Mouse (Mus musculus) limb, embryonic 14.5 days (tissue): ENCODE data around the gene Spem2. TPM values are rescaled to one million over a fixed set of nuclear protein-coding genes. Genes with fewer than 3 reads are reported as not detected.

Source experiments
- ATAC-seq: fragments of 200-750 bp; cut with Nextera tagmentation; 2 replicates; pipeline ENCODE4 v1.8.0; 2017; ENCODE audit warnings: low read depth, moderate number of reproducible peaks, moderate TSS enrichment; ENCODE audit not compliant: low FRiP score
- DNase-seq: peaks from one replicate; pipeline ENCODE4 v3.0.0-alpha.2; 2015; ENCODE audit warnings: low spot score
- H3K27ac ChIP-seq: fragments of 300-500 bp; sonication (generic); replicated peaks from 2 replicates; pipeline ENCODE4 v1.5.1; 2014; ENCODE audit warnings: low read depth, mild to moderate bottlenecking, low read length, moderate library complexity, mixed read lengths
- H3K27me3 ChIP-seq: fragments of 300-500 bp; sonication (generic); 2 replicates; pipeline ENCODE4 v1.6.1; 2014; ENCODE audit warnings: low read length, mixed read lengths; ENCODE audit not compliant: control insufficient read depth, insufficient read depth
- H3K36me3 ChIP-seq: fragments of 300-500 bp; sonication (generic); 2 replicates; pipeline ENCODE4 v1.6.1; 2014; ENCODE audit warnings: mild to moderate bottlenecking, low read length, moderate library complexity, mixed read lengths; ENCODE audit not compliant: control insufficient read depth, insufficient read depth
- H3K4me1 ChIP-seq: fragments of 300-500 bp; sonication (generic); 2 replicates; pipeline ENCODE4 v1.6.1; 2014; ENCODE audit warnings: antibody characterized with exemption, low read length, mixed read lengths; ENCODE audit not compliant: control insufficient read depth, insufficient read depth
- H3K4me2 ChIP-seq: fragments of 300-500 bp; sonication (generic); replicated peaks from 2 replicates; pipeline ENCODE4 v1.6.1; 2014; ENCODE audit warnings: low read depth, mild to moderate bottlenecking, low read length, moderate library complexity; ENCODE audit not compliant: severe bottlenecking
- H3K4me3 ChIP-seq: fragments of 300-500 bp; sonication (generic); replicated peaks from 2 replicates; pipeline ENCODE4 v1.5.1; 2014; ENCODE audit warnings: low read length
- H3K9ac ChIP-seq: fragments of 300-500 bp; sonication (generic); 2 replicates; pipeline ENCODE4 v1.6.1; 2014; ENCODE audit warnings: mild to moderate bottlenecking, low read depth, low read length, moderate library complexity; ENCODE audit not compliant: severe bottlenecking
- H3K9me3 ChIP-seq: fragments of 300-500 bp; sonication (generic); 2 replicates; pipeline ENCODE4 v1.6.1; 2016; ENCODE audit warnings: low read length; ENCODE audit not compliant: control insufficient read depth
- POLR2A ChIP-seq: fragments of 200-500 bp; IDR thresholded peaks from 2 replicates; pipeline ENCODE4 v1.8.0; 2012; ENCODE audit warnings: inconsistent platforms, mild to moderate bottlenecking, moderate library complexity, borderline replicate concordance; ENCODE audit not compliant: insufficient read depth, insufficient read length; ENCODE audit errors: extremely low read depth
- WGBS: fragments of 180-500 bp; shearing (Covaris S2); extraction: QIAGEN DNeasy Blood & Tissue Kit; methylation state at CpG from one replicate; pipeline ENCODE4 v1.1.7; 2014; 5-methylcytosine and 5-hydroxymethylcytosine counted together
- polyA plus RNA-seq, 2 experiments: library from polyadenylated mRNA; depleted of rRNA in 1 of 2; stranded (reverse) in 1 of 2; unstranded in 1 of 2; fragments of >200 nt; fragmentation: Nextera tagmentation in 1 of 2; extraction: Ambion mirVana in 1 of 2; gene quantifications; 2 replicates each; pipeline versions ENCODE4 v1.2.1 to v1.2.3; 2012 to 2014

Gene Spem2
- polyA plus RNA-seq, 2 experiments = not detected

- no peak for TF ChIP-seq POLR2A
- WGBS = 71% methylated on average over 7 of the region's 7 CpGs
- peaks cover 32% of the 10 kb centered on the region for H3K4me1 ChIP-seq
Observed at GRCm38 (mm10) chr11:69797924-69798323, 20.3 kb downstream of the Spem2 start.

DNA sequence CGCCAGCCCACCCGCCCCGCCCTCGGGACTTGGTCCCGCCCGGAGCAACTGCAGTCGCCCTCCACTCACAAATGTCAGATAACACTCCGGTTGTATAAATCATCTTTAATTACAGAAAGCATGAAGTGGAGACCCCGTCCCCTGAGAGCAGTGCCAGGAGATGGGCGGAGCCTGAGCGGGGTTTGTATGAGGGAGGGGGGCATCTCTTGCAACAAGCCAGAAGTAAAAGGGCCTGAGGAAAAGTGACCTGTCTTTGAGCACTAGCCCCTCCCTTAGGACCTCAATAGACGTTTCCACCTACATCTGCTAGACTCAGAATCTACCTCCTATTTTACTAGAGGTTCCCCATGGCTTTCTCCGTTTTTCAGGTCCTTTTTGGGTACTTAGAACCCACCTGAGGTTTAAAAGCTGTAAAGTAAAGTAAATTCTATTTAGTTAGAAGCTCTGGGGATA lies 22.3 kb downstream of the Spem2 start:
- Histone ChIP-seq H3K27ac (no peak overlapping the region), H3K4me3 (peak overlapping the region; percentile 48), H3K27me3 (no peaks in the 10 kb centered on the region), H3K9me3 (no peaks in the 10 kb centered on the region), H3K4me1 (peaks cover 16% of the 10 kb centered on the region), H3K9ac (peak overlapping the region; percentile 52; the same call in 1 of the 2 replicates), H3K36me3 (no peaks in the 10 kb centered on the region), H3K4me2 (peak overlapping the region; percentile 91)
- no peak for DNase-seq
- WGBS = 2% methylated on average over 13 of the region's 13 CpGs
- no peak for TF ChIP-seq POLR2A
- no peak for ATAC-seq

More at GRCm38 (mm10) chr11:69797924-69798323, 20.3 kb downstream of the Spem2 start:
- H3K36me3 ChIP-seq = no peaks in the 10 kb centered on the region
- no peak for ATAC-seq
- no peak overlapping the region for H3K4me2 ChIP-seq
- no peak overlapping the region for H3K4me3 ChIP-seq
- H3K27me3 ChIP-seq = peaks cover 12% of the 10 kb centered on the region
- H3K9me3 ChIP-seq = no peaks in the 10 kb centered on the region
- H3K27ac ChIP-seq = no peak overlapping the region
- H3K9ac ChIP-seq = no peak overlapping the region
- no peak for DNase-seq

DNA sequence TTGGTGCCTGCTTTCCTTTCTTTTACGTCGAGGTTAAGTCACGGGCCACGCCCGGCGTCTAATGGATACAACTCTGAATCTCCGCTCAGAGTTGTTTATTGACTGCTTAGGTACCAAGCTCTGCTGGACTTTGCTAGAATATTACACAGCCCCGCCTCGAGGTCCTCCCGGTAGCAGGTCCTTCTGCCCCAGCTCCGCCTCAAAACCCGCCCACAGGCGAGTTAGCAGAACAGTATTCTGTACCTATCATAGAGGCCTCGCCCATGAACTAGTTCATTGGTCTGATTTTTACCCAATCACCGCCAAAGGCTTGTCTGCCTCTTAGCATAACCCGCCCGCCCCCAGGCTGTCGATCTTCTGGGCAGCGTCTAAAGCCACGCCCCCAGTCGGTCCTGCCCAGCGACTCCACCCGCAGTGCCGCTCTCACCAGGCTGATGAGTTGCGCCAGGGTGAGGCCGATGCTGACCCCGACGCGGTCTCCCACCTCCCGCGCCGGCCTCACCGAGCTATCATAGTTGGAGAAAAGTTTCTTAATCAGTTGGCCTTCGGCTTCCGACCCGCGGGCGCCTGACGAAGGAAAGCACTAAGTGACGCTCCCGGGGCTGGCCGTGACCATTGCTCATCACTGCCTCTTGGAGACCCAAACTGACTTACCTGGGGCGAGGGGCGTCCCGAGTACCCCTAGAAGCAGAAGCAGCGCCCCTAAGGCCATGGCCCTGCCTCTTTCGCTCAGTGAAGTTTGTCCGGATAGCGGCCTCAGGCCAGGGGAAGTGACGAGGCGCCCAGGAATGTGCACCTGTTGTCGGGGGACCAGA lies 22.9 kb downstream of the Spem2 start, which contains the start of gene Chrnb1:
Gene Chrnb1 (minus strand): TSS at position 776 of the 815 bp plus-strand sequence.
- Histone ChIP-seq H3K4me2 (peak within 1 kb of the TSS; percentile 91), H3K9ac (peak within 1 kb of the TSS; percentile 52), H3K27ac (peak within 1 kb of the TSS; percentile 52; the same call in 1 of the 2 replicates), H3K36me3 (no peaks in the 10 kb centered on the region), H3K4me3 (peak within 1 kb of the TSS; percentile 48), H3K9me3 (no peaks in the 10 kb centered on the region), H3K27me3 (no peaks in the 10 kb centered on the region), H3K4me1 (peaks cover 13% of the 10 kb centered on the region)
- ATAC-seq = peak; percentile 94
- WGBS = 2% methylated on average over 52 of the region's 52 CpGs
- DNase-seq = peak; percentile 97
- TF ChIP-seq POLR2A = 0 out of 2 replicates have a peak, but pooled peaks have one; percentile 27

GRCm38 (mm10) chr11:69793429-69793828 lies 24.8 kb downstream of the Spem2 start:
- Histone ChIP-seq H3K4me1 (peaks cover 4% of the 10 kb centered on the region), H3K9ac (no peak overlapping the region), H3K9me3 (no peaks in the 10 kb centered on the region), H3K4me3 (no peak overlapping the region), H3K36me3 (no peaks in the 10 kb centered on the region), H3K27me3 (no peaks in the 10 kb centered on the region), H3K4me2 (no peak overlapping the region), H3K27ac (no peak overlapping the region)
- DNase-seq (no peak), ATAC-seq (no peak)
- TF ChIP-seq POLR2A = no peak
- WGBS = 61% methylated on average over 5 of the region's 5 CpGs

DNA sequence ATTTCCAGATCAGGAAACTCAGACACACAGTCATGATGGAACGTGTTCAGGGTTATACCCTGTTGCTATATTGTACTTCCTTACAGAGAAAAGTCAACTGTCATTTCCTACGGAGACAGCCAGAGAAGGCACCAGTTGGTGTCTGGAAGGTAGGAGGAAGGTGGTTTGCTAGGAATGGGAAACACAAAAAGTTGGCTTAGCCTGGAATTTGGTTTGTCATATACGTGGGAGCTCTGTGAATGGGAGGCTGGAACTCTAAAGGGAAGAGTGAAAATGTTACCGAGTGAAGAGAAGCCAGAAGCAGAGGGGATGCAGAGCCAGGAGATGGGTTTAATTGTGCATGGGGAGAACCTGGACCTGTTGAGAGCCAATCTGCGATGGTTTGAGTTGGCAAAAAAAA lies 26.8 kb downstream of the Spem2 start:
- ATAC-seq = no peak
- no peak for DNase-seq
- Histone ChIP-seq H3K9me3 (no peaks in the 10 kb centered on the region), H3K36me3 (no peaks in the 10 kb centered on the region), H3K4me1 (peaks cover 4% of the 10 kb centered on the region), H3K4me2 (no peak overlapping the region), H3K27me3 (no peaks in the 10 kb centered on the region), H3K27ac (no peak overlapping the region), H3K9ac (no peak overlapping the region), H3K4me3 (no peak overlapping the region)
- WGBS = 66% methylated on average over 5 of the region's 5 CpGs
- no peak for TF ChIP-seq POLR2A
